Mouse (Mus musculus) neural tube, embryonic 11.5 days (tissue): Measurements from ENCODE around the gene Lce1a1. TPM values are rescaled to one million over a fixed set of nuclear protein-coding genes. Genes with fewer than 3 reads are reported as not detected.

Experiments used
- ATAC-seq: fragments of 200-750 bp; cut with Nextera tagmentation; 2 replicates; pipeline ENCODE4 v1.8.0; 2017; ENCODE audit warnings: moderate number of reproducible peaks, mild to moderate bottlenecking, moderate TSS enrichment, moderate library complexity; ENCODE audit not compliant: insufficient read depth, low FRiP score, low TSS enrichment
- DNase-seq: peaks from one replicate; pipeline ENCODE4 v3.0.0-alpha.2; 2015; ENCODE audit warnings: low spot score
- H3K27ac ChIP-seq: fragments of 300-500 bp; sonication (generic); 2 replicates; pipeline ENCODE4 v1.5.1; 2014; ENCODE audit warnings: low read depth, mild to moderate bottlenecking, low read length
- H3K27me3 ChIP-seq: fragments of 300-500 bp; sonication (generic); 2 replicates; pipeline ENCODE4 v1.6.1; 2014; ENCODE audit warnings: mild to moderate bottlenecking, low read length, mixed read lengths; ENCODE audit not compliant: control insufficient read depth, insufficient read depth
- H3K36me3 ChIP-seq: fragments of 300-500 bp; sonication (generic); 2 replicates; pipeline ENCODE4 v1.6.1; 2014; ENCODE audit warnings: mild to moderate bottlenecking, low read length, moderate library complexity, mixed read lengths; ENCODE audit not compliant: control insufficient read depth, insufficient read depth
- H3K4me1 ChIP-seq: fragments of 300-500 bp; sonication (generic); 2 replicates; pipeline ENCODE4 v1.6.1; 2014; ENCODE audit warnings: low read length, mixed read lengths; ENCODE audit not compliant: control insufficient read depth, insufficient read depth
- H3K4me2 ChIP-seq: fragments of 300-500 bp; sonication (generic); 2 replicates; pipeline ENCODE4 v1.6.1; 2014; ENCODE audit warnings: low read depth, mild to moderate bottlenecking, moderate library complexity
- H3K4me3 ChIP-seq: fragments of 300-500 bp; sonication (generic); 2 replicates; pipeline ENCODE4 v1.5.1; 2014; ENCODE audit warnings: low read depth, low read length
- H3K9ac ChIP-seq: fragments of 300-500 bp; sonication (generic); 2 replicates; pipeline ENCODE4 v1.6.1; 2014; ENCODE audit warnings: mild to moderate bottlenecking, low read length
- H3K9me3 ChIP-seq: fragments of 300-500 bp; sonication (generic); 2 replicates; pipeline ENCODE4 v1.6.1; 2016; ENCODE audit warnings: low read length; ENCODE audit not compliant: control insufficient read depth
- WGBS: fragments of 180-500 bp; shearing (Covaris S2); extraction: QIAGEN DNeasy Blood & Tissue Kit; methylation state at CpG from one replicate; pipeline ENCODE4 v1.1.7; 2014; 5-methylcytosine and 5-hydroxymethylcytosine counted together
- polyA plus RNA-seq: library from polyadenylated mRNA; unstranded; fragments of >200 nt; fragmentation: Nextera tagmentation; extraction: Ambion mirVana; gene quantifications from 2 replicates; pipeline ENCODE4 v1.2.1, GENCODE M21; 2014

Gene Lce1a1
- polyA plus RNA-seq, 1 experiment from 2014 or later, result not detected

DNA sequence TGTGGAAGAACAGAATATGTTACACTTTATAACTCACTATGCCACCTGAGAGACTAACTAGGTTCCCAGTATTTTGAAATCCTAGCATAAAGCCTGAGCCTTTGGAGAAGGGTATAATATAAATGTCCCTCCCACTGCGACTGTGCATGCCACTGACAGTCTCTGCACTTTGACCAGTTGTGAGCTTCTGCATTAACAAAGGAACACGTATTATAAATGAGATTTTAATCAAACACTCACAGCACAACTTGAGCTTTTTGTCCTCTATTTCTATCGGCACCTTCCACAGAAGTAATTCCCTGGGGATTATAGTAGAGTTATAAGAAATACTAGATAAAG, 9.5 kb downstream of the Lce1a1 start:
- WGBS, result 87% methylated on average over 3 of the region's 3 CpGs
- ATAC-seq (no peak), DNase-seq (no peak)
- Histone ChIP-seq H3K9me3 (no peaks in the 10 kb centered on the region), H3K36me3 (no peaks in the 10 kb centered on the region), H3K4me3 (no peak overlapping the region), H3K4me1 (no peaks in the 10 kb centered on the region), H3K9ac (no peak overlapping the region), H3K4me2 (no peak overlapping the region), H3K27ac (no peak overlapping the region), H3K27me3 (no peaks in the 10 kb centered on the region)

DNA sequence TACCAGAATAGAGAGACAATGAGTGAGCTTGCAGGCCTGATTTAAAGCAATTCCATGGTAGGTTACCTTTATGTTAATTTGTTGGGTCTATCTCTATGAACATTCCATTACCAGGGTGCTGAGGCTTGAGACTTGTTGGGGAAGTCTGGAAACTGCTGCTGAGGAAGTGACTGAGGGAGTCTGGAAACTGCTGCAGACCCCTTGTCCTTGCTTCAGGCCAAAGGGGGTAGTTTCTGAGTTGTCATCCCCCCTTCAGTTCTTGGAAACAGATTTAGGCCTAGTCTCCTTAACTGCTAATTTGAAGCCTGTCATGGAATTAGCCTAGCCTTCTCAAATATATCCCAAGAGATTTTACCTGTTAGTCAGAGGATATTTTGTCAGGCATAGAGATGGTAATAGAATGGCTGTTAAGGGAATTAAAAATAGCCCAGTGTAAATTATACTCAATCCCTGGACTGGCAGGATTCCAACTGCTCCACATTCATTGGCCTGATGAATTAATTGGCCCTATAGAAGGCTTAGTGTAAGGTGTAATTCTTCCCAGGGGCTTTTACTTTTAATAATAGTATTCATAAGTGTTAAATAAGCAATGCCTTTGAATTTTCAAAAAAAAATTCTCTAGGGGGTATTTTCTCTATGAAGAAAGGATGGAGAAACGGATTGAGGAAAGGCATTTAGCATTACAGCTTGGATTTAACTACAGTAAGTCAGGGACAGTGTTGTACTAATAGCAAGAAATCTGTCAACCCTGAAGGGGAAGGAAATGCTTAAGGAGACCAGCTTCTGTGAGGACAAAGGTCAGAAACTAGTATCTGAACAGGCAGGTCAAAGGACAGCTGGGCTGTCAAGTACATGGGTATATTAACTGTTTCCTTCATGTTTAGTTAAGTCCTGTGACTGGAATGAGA, 10.1 kb downstream of the Lce1a1 start:
- Histone ChIP-seq H3K36me3 (no peaks in the 10 kb centered on the region), H3K4me3 (no peak overlapping the region), H3K9ac (no peak overlapping the region), H3K9me3 (no peaks in the 10 kb centered on the region), H3K4me1 (no peaks in the 10 kb centered on the region), H3K27ac (no peak overlapping the region), H3K4me2 (no peak overlapping the region), H3K27me3 (no peaks in the 10 kb centered on the region)
- 52% methylated on average over 1 of the region's 1 CpGs for WGBS
- DNase-seq (no peak), ATAC-seq (no peak)

DNA sequence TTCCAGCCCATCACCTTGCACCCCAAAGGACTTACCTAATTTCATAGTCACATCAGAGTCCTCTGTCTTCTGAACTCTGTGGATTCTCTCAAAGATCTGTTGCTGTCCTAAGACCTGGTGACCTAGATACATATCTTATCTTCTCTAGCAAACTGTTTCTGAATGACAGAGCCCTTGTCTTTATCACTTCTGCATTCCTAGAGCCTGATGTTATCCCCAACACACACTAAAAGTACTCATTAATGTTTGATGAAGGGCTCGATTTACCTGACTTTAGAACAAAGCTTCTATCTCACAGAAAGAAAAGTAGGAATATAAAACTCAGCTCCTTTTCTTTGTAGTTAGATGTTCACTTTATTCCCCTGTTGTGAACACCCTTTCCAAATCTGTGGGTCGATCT, 26.5 kb downstream of the Lce1a1 start, which contains the start of gene Lce6a:
Gene Lce6a, minus strand, starts transcription at position 101 of the 400 bp plus-strand sequence.
- H3K4me2 ChIP-seq, result no peak within 1 kb of the TSS
- no peaks in the 10 kb centered on the region for H3K4me1 ChIP-seq
- H3K27me3 ChIP-seq, result no peaks in the 10 kb centered on the region
- H3K9me3 ChIP-seq, result no peaks in the 10 kb centered on the region
- DNase-seq (no peak), ATAC-seq (no peak)
- 87% methylated on average over 2 of the region's 2 CpGs for WGBS
- H3K4me3 ChIP-seq, result no peak within 1 kb of the TSS
- H3K9ac ChIP-seq, result no peak within 1 kb of the TSS
- no peak within 1 kb of the TSS for H3K27ac ChIP-seq
- H3K36me3 ChIP-seq, result no peaks in the 10 kb centered on the region

DNA sequence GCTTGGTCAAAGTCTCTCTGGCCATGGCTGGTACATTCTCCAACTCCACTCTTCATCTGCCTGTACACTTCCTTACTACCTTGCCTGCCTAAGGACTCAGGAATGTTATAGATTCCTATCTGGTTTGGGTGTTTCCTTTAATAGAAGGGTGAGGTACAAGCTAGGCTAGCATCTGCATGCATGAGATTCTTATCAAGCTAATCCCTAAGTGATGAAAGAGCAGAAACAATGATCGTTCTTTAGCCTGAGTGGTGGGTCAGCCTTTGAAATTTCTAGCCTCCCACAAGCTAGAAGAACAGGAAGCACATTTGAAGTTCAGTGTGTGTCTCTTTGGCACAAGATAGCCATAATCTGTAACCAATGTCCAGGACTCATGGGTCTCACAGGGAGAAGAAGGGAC, 38.3 kb downstream of the Lce1a1 start:
- no peaks in the 10 kb centered on the region for H3K9me3 ChIP-seq
- H3K9ac ChIP-seq, result no peak overlapping the region
- H3K27ac ChIP-seq, result no peak overlapping the region
- 79% methylated on average over 1 of the region's 1 CpGs for WGBS
- H3K27me3 ChIP-seq, result no peaks in the 10 kb centered on the region
- no peaks in the 10 kb centered on the region for H3K4me1 ChIP-seq
- H3K4me3 ChIP-seq, result no peak overlapping the region
- ATAC-seq (no peak), DNase-seq (no peak)
- H3K4me2 ChIP-seq, result no peak overlapping the region
- no peaks in the 10 kb centered on the region for H3K36me3 ChIP-seq

DNA sequence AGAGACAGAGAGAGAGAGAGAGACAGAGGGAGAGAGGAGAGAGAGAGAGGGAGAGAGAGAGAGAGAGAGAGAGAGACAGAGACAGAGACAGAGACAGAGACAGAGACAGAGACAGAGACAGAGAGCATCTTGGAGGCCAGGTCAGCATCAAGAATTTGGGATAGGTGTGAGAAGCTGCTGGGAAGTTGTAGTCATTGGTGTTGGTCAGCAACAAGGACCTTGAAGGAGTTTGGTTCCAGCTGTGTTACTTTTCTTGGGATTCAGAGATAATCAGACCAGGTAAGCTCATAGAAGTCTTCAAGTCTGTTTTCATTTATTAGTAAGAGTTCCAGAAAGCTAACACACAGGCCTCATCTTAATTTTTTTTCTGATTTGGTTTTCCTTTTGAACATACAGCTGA, 40.7 kb downstream of the Lce1a1 start, which contains the start of gene 2210017I01Rik:
Gene 2210017I01Rik, minus strand, starts transcription at position 101 of the 400 bp plus-strand sequence.
- H3K9ac ChIP-seq, result no peak within 1 kb of the TSS
- no peak within 1 kb of the TSS for H3K27ac ChIP-seq
- H3K4me1 ChIP-seq, result no peaks in the 10 kb centered on the region
- DNase-seq (no peak), ATAC-seq (no peak)
- H3K36me3 ChIP-seq, result no peaks in the 10 kb centered on the region
- H3K4me3 ChIP-seq, result no peak within 1 kb of the TSS
- H3K4me2 ChIP-seq, result no peak within 1 kb of the TSS
- no peaks in the 10 kb centered on the region for H3K27me3 ChIP-seq
- no peaks in the 10 kb centered on the region for H3K9me3 ChIP-seq

DNA sequence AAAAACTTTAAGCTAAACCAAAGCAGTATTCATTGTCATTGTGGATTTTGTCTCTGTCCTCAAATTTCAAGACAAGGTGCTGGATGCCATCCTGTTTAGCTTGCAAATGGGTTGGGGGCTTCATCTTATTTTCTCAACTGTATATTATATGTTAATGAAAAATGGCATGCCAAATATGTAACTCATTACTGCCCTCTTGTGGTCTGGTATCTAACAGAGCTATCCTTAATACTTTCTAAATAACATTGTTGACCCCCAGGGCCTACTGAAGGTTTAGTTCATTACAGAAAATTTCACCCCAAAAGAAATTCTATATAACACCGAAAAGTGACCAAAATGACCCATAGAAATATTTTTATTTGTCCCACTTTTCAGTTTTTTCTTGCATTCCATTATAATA, 45.9 kb downstream of the Lce1a1 start:
- DNase-seq, result no peak
- Histone ChIP-seq H3K4me3 (no peak overlapping the region), H3K36me3 (no peaks in the 10 kb centered on the region), H3K27me3 (no peaks in the 10 kb centered on the region), H3K9me3 (0 out of 2 replicates have a peak, but pooled peaks cover 3% of the 10 kb centered on the region), H3K9ac (no peak overlapping the region), H3K4me1 (no peaks in the 10 kb centered on the region), H3K4me2 (no peak overlapping the region), H3K27ac (no peak overlapping the region)
- no peak for ATAC-seq
- 40% methylated on average over 1 of the region's 1 CpGs for WGBS

DNA sequence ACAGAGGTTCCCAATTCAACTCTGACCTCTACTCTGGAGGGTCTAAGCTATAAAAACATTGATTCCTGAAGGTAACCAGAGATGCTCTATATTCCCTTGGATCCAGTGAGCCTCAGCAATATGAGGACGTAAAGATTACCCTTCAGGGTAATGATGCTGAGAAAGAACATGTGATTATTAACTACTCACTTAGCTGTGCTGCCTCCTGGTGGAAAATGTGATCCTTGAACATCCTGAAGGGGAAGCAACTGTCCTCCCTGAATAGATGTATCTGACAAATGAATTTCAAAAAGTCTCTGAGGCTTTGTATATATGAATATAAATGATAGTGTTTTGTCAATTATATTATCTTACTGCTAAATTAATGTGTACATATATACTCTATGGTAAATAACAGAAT, 47.7 kb downstream of the Lce1a1 start:
- H3K4me3 ChIP-seq, result no peak overlapping the region
- H3K4me2 ChIP-seq, result no peak overlapping the region
- H3K27ac ChIP-seq, result no peak overlapping the region
- no peaks in the 10 kb centered on the region for H3K36me3 ChIP-seq
- H3K9me3 ChIP-seq, result 0 out of 2 replicates have a peak, but pooled peaks cover 3% of the 10 kb centered on the region
- ATAC-seq, result no peak
- H3K9ac ChIP-seq, result no peak overlapping the region
- no peaks in the 10 kb centered on the region for H3K27me3 ChIP-seq
- no peaks in the 10 kb centered on the region for H3K4me1 ChIP-seq
- WGBS, result 35% methylated on average over 1 of the region's 1 CpGs
- DNase-seq, result no peak

DNA sequence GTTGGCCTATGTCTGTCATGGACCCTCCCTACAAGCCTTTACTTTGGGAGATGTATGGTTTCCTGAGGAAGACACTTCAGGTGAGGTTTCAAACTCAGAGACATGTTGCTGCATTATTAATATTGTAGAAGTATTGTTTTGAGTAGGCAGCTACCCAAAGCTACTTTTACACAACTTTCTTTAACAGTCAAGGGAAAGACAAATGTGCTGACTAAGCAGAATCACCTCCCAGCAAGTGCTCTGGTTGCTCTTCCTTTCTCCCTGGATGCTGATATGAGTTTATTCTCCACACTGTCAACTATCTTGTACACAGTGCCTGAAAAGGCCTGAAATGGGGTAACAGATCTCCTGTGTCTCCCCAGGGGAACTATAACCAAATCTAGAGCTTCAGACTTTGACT, 48.1 kb downstream of the Lce1a1 start:
- ATAC-seq, result no peak
- no peak overlapping the region for H3K27ac ChIP-seq

DNA sequence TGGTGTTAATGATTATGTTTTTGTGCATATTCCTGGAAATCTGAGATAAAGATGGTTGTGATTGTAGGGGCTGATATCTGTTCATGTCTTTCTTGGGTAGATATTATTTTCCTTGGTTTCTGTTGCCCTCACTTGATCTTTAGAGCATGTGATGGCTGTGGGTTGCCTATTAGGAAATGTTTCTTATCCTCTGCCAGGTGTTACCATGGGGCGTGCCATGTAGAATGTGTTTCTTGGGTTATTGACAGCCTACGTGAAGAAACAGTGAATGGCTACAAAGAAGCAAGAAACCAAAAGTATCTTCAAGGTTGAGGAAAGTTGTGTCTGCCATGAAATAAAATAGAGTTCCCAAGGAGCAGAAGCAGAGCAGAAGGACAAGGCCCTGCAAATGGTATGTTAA, 49.7 kb downstream of the Lce1a1 start:
- H3K9me3 ChIP-seq, result 0 out of 2 replicates have a peak, but pooled peaks cover 3% of the 10 kb centered on the region
- H3K36me3 ChIP-seq, result no peaks in the 10 kb centered on the region
- ATAC-seq, result no peak
- WGBS, result 88% methylated on average over 2 of the region's 2 CpGs
- no peaks in the 10 kb centered on the region for H3K4me1 ChIP-seq
- H3K4me3 ChIP-seq, result no peak overlapping the region
- no peak for DNase-seq
- H3K27ac ChIP-seq, result no peak overlapping the region
- H3K27me3 ChIP-seq, result no peaks in the 10 kb centered on the region
- H3K4me2 ChIP-seq, result no peak overlapping the region
- H3K9ac ChIP-seq, result no peak overlapping the region

More for the DNA sequence above, 48.1 kb downstream of the Lce1a1 start:
- Histone ChIP-seq H3K27me3 (no peaks in the 10 kb centered on the region), H3K4me1 (no peaks in the 10 kb centered on the region), H3K4me2 (no peak overlapping the region), H3K4me3 (no peak overlapping the region), H3K9me3 (0 out of 2 replicates have a peak, but pooled peaks cover 3% of the 10 kb centered on the region), H3K36me3 (no peaks in the 10 kb centered on the region), H3K9ac (no peak overlapping the region)
- no peak for DNase-seq
